In genomic region chr3:52500026-52500425, GRCm38 (mm10) we compare ENCODE assay signal across 29 mouse cellular contexts.
DNase-seq lines count a peak whose midpoint lies in the region; ATAC-seq and TF ChIP-seq lines count a peak whose summit lies in the region.
"Had no signal": no experiment of that assay in that cellular context is flagged by ENCODE, and none has a peak within 500 bp of the region (broad histone marks: within the 10 kb centered on the region; RNA-seq: fewer than 3 reads in every experiment).

No protein-coding gene starts in this region.

- TF ChIP-seq CTCF in midbrain, postnatal 0 days (IDR thresholded peaks at IDR 0.05) = no peak

- ATAC-seq in cerebellum, adult (ENCODE audit: insufficient number of reproducible peaks, low FRiP score, low TSS enrichment) = 0 out of 2 replicates have a peak, but pooled peaks have one; percentile 31
- no peak for ATAC-seq in midbrain, postnatal 0 days (ENCODE audit: low FRiP score)
- ATAC-seq: forebrain, embryonic 14.5 days; hindbrain, embryonic 16.5 days; intestine, embryonic 16.5 days; Patski had no signal

- WGBS in midbrain, postnatal 0 days = 88% methylated on average over 6 of the region's 6 CpGs

- H3K4me1 ChIP-seq in midbrain, postnatal 0 days (ENCODE audit: insufficient read depth, low read length) = no peaks in the 10 kb centered on the region
- H3K4me1 ChIP-seq: midbrain, embryonic 12.5 days had no signal

- H3K9ac ChIP-seq in midbrain, postnatal 0 days (replicated peaks; ENCODE audit: low read length, poor library complexity, severe bottlenecking) = no peak overlapping the region
- H3K9ac ChIP-seq: embryonic facial prominence, embryonic 13.5 days; heart, embryonic 12.5 days; midbrain, embryonic 12.5 days had no signal

- no peaks in the 10 kb centered on the region for H3K9me3 ChIP-seq in midbrain, postnatal 0 days (ENCODE audit: low read length)
- H3K9me3 ChIP-seq: embryonic facial prominence, embryonic 13.5 days; heart, embryonic 12.5 days; hindbrain, embryonic 10.5 days; limb, embryonic 10.5 days; midbrain, embryonic 12.5 days had no signal

- no peaks in the 10 kb centered on the region for H3K36me3 ChIP-seq in midbrain, postnatal 0 days (ENCODE audit: insufficient read depth, low read length)
- H3K36me3 ChIP-seq: embryonic facial prominence, embryonic 13.5 days; G1E; heart, embryonic 12.5 days; hindbrain, embryonic 10.5 days; limb, embryonic 10.5 days; midbrain, embryonic 12.5 days had no signal

- no peak for DNase-seq in cerebellum, postnatal 36 days
- peak; percentile 64 for DNase-seq in CD4-positive, CD25-positive, alpha-beta regulatory T cell, adult 2 months (ENCODE audit: low read depth, low spot score)
- peak; percentile 31 for DNase-seq in induced T-regulatory cell, adult 2 months (ENCODE audit: low read depth)
- DNase-seq in thymus, postnatal 25 days = peak; percentile 39
- DNase-seq in embryo, embryonic 11 days = no peak
- DNase-seq in midbrain, postnatal 0 days (ENCODE audit: low spot score) = no peak
- no peak for DNase-seq in heart, adult 9 months (ENCODE audit: low spot score in 2 of 2)
- DNase-seq: adrenal gland, postnatal 14 days; cerebellum, adult 11-12 months; cerebellum, postnatal 10 days; gastrocnemius, adult 2 months; heart, postnatal 10 days; kidney, adult 9 months; kidney, postnatal 14 days; lung, adult 18-20 months; lung, postnatal 14 days had no signal

- H3K4me3 ChIP-seq in midbrain, postnatal 0 days (ENCODE audit: low read depth, low read length) = no peak overlapping the region
- H3K4me3 ChIP-seq: embryonic facial prominence, embryonic 13.5 days; erythroblast, embryonic 14.5 days; gastrocnemius, adult 2 months; heart, embryonic 12.5 days; hindbrain, embryonic 10.5 days; limb, embryonic 10.5 days; midbrain, embryonic 12.5 days had no signal

- H3K27ac ChIP-seq in midbrain, postnatal 0 days (ENCODE audit: low read depth, low read length) = no peak overlapping the region
- H3K27ac ChIP-seq: embryonic facial prominence, embryonic 13.5 days; gastrocnemius, adult 2 months; hindbrain, embryonic 10.5 days; limb, embryonic 10.5 days; midbrain, embryonic 12.5 days had no signal

- H3K27me3 ChIP-seq in midbrain, postnatal 0 days (ENCODE audit: insufficient read depth, low read length) = no peaks in the 10 kb centered on the region
- H3K27me3 ChIP-seq: CH12.LX; embryonic facial prominence, embryonic 13.5 days; midbrain, embryonic 12.5 days; Patski had no signal

- no peak overlapping the region for H3K4me2 ChIP-seq in midbrain, postnatal 0 days (ENCODE audit: low read depth, low read length, poor library complexity, severe bottlenecking)
- H3K4me2 ChIP-seq: embryonic facial prominence, embryonic 13.5 days; heart, embryonic 12.5 days; midbrain, embryonic 12.5 days had no signal

Comparison
In these comparisons a context has a peak if more than half of its experiments do, and no peak if none do; other contexts are left out.
1. DNase-seq: peak in CD4-positive, CD25-positive, alpha-beta regulatory T cell, adult 2 months (single experiment), induced T-regulatory cell, adult 2 months (single experiment) and thymus, postnatal 25 days (single experiment); none in cerebellum, postnatal 36 days (0 of 2), embryo, embryonic 11 days (single experiment), midbrain, postnatal 0 days (single experiment) and heart, adult 9 months (0 of 2).